Mouse (Mus musculus) embryonic fibroblast, embryonic 13.5 days (primary cell): Measurements from ENCODE around the gene Slc25a20.

ENCODE experiments used
- CTCF ChIP-seq: IDR thresholded peaks from 2 replicates; pipeline ENCODE4 v1.5.1; 2011; ENCODE audit warnings: mild to moderate bottlenecking, control low read depth, low read length, moderate library complexity, borderline replicate concordance; ENCODE audit not compliant: insufficient read depth
- POLR2A ChIP-seq: IDR thresholded peaks from 2 replicates; pipeline ENCODE4 v1.6.1; 2011; ENCODE audit warnings: low read depth, mild to moderate bottlenecking, control low read depth, low read length, moderate library complexity

DNA sequence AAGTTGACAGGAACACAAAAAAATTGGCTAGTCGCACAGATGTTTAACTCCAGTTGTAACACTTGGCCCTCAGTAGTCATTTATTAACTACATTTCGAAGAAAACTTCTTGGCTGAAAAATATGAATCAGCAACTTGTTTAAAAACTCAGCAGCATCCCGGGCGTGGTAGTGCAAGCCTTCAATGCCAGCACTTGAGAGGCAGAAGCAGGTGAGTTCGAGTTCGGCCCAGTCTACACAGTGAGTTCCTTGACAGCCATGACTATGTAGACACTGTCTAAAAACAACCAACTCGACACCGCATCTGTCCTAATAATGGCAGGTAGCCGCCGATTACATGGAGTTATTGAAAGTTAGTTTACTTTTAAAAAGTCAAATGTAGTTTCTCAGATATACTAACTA is 13.7 kb upstream of the Slc25a20 start:
- TF ChIP-seq CTCF (no peak), POLR2A (no peak)
